Mouse (Mus musculus) limb, embryonic 12.5 days (tissue): Measurements from ENCODE around the gene Morc3. TPM values are rescaled to one million over a fixed set of nuclear protein-coding genes. Genes with fewer than 3 reads are reported as not detected.
"Not testable (repeated sequence)": the region's sequence is repeated elsewhere in the genome, so short reads cannot be mapped to it uniquely, and the experiment has no call there.

Experiments
- ATAC-seq: fragments of 200-750 bp; cut with Nextera tagmentation; 2 replicates; pipeline ENCODE4 v1.8.0; 2017; ENCODE audit warnings: low read depth, moderate TSS enrichment; ENCODE audit not compliant: insufficient number of reproducible peaks, insufficient read depth, low FRiP score, low TSS enrichment
- H3K27ac ChIP-seq: fragments of 300-500 bp; sonication (generic); 2 replicates; pipeline ENCODE4 v1.5.1; 2016; ENCODE audit warnings: mild to moderate bottlenecking, moderate library complexity
- H3K27me3 ChIP-seq: fragments of 300-500 bp; sonication (generic); 2 replicates; pipeline ENCODE4 v1.6.1; 2016; ENCODE audit warnings: mild to moderate bottlenecking, moderate library complexity
- H3K36me3 ChIP-seq: fragments of 300-500 bp; sonication (generic); 2 replicates; pipeline ENCODE4 v1.6.1; 2016; ENCODE audit warnings: mild to moderate bottlenecking, moderate library complexity
- H3K4me1 ChIP-seq: fragments of 300-500 bp; sonication (generic); replicated peaks from 2 replicates; pipeline ENCODE4 v1.6.1; 2016
- H3K4me2 ChIP-seq: fragments of 300-500 bp; sonication (generic); 2 replicates; pipeline ENCODE4 v1.6.1; 2016; ENCODE audit warnings: mild to moderate bottlenecking, moderate library complexity
- H3K4me3 ChIP-seq: fragments of 300-500 bp; sonication (generic); replicated peaks from 2 replicates; pipeline ENCODE4 v1.5.1; 2016; ENCODE audit warnings: mild to moderate bottlenecking
- H3K9ac ChIP-seq: fragments of 300-500 bp; sonication (generic); replicated peaks from 2 replicates; pipeline ENCODE4 v1.6.1; 2016; ENCODE audit warnings: mild to moderate bottlenecking, moderate library complexity
- H3K9me3 ChIP-seq: fragments of 300-500 bp; sonication (generic); 2 replicates; pipeline ENCODE4 v1.6.1; 2016; ENCODE audit warnings: mild to moderate bottlenecking, moderate library complexity
- WGBS: fragments of 180-500 bp; shearing (Covaris S2); methylation state at CpG from one replicate; pipeline ENCODE4 v1.1.7; 2016; 5-methylcytosine and 5-hydroxymethylcytosine counted together
- polyA plus RNA-seq: library from polyadenylated mRNA; unstranded; fragments of >200 nt; fragmentation: Nextera tagmentation; extraction: Ambion mirVana; gene quantifications from 2 replicates; pipeline ENCODE4 v1.2.1, GENCODE M21; 2016

Morc3 gene
- polyA plus RNA-seq, 1 experiment from 2014 or later: 42.0 TPM

- H3K36me3 ChIP-seq: no peaks in the 10 kb centered on the region
- H3K27ac ChIP-seq: no peak overlapping the region
- H3K4me3 ChIP-seq: no peak overlapping the region
- WGBS: 55% methylated on average over 4 of the region's 4 CpGs
- H3K4me2 ChIP-seq: no peak overlapping the region
- H3K4me1 ChIP-seq: peaks cover 14% of the 10 kb centered on the region; the same call in 1 of the 2 replicates
- peaks cover 6% of the 10 kb centered on the region; the same call in 1 of the 2 replicates for H3K27me3 ChIP-seq
- H3K9ac ChIP-seq: no peak overlapping the region
- peaks cover 23% of the 10 kb centered on the region for H3K9me3 ChIP-seq
- no peak for ATAC-seq
These were observed 12.6 kb upstream of the Morc3 start for GRCm38 (mm10) chr16:93819325-93819696.

GRCm38 (mm10) chr16:93820040-93820439 is 11.9 kb upstream of the Morc3 start:
- WGBS: 88% methylated on average over 1 of the region's 1 CpGs
- H3K9ac ChIP-seq: no peak overlapping the region
- H3K36me3 ChIP-seq: no peaks in the 10 kb centered on the region
- no peak overlapping the region for H3K4me3 ChIP-seq
- peaks cover 6% of the 10 kb centered on the region; the same call in 1 of the 2 replicates for H3K27me3 ChIP-seq
- no peak overlapping the region for H3K4me2 ChIP-seq
- no peak overlapping the region for H3K27ac ChIP-seq
- H3K9me3 ChIP-seq: peaks cover 24% of the 10 kb centered on the region
- ATAC-seq: no peak
- peaks cover 14% of the 10 kb centered on the region; the same call in 1 of the 2 replicates for H3K4me1 ChIP-seq

GRCm38 (mm10) chr16:93821706-93822105 is 10.2 kb upstream of the Morc3 start:
- Histone ChIP-seq H3K9ac (no peak overlapping the region), H3K4me2 (no peak overlapping the region), H3K36me3 (no peaks in the 10 kb centered on the region), H3K4me1 (peaks cover 10% of the 10 kb centered on the region; the same call in 1 of the 2 replicates), H3K27me3 (peaks cover 8% of the 10 kb centered on the region), H3K9me3 (peaks cover 24% of the 10 kb centered on the region), H3K27ac (no peak overlapping the region), H3K4me3 (no peak overlapping the region)
- no peak for ATAC-seq
- WGBS: 92% methylated on average over 3 of the region's 3 CpGs

- not testable (repeated sequence) for H3K9ac ChIP-seq, H3K4me2 ChIP-seq, H3K27ac ChIP-seq, H3K27me3 ChIP-seq, ATAC-seq, H3K36me3 ChIP-seq, H3K4me3 ChIP-seq
- Histone ChIP-seq H3K9me3 (peaks cover 24% of the 10 kb centered on the region), H3K4me1 (peaks cover 10% of the 10 kb centered on the region; the same call in 1 of the 2 replicates)
- 85% methylated on average over 5 of the region's 8 CpGs for WGBS
These were observed 9.3 kb upstream of the Morc3 start for GRCm38 (mm10) chr16:93822433-93823225.

GRCm38 (mm10) chr16:93824799-93825198 is 7.1 kb upstream of the Morc3 start:
- Histone ChIP-seq H3K9me3 (peaks cover 30% of the 10 kb centered on the region), H3K9ac (no peak overlapping the region), H3K4me3 (no peak overlapping the region), H3K4me1 (no peaks in the 10 kb centered on the region), H3K27me3 (peaks cover 2% of the 10 kb centered on the region; the same call in 1 of the 2 replicates), H3K27ac (no peak overlapping the region), H3K4me2 (no peak overlapping the region), H3K36me3 (no peaks in the 10 kb centered on the region)
- WGBS: 86% methylated on average over 4 of the region's 4 CpGs
- no peak for ATAC-seq

GRCm38 (mm10) chr16:93825463-93825862 is 6.5 kb upstream of the Morc3 start:
- Histone ChIP-seq H3K4me1 (no peaks in the 10 kb centered on the region), H3K27ac (no peak overlapping the region), H3K36me3 (no peaks in the 10 kb centered on the region), H3K9ac (no peak overlapping the region), H3K9me3 (peaks cover 30% of the 10 kb centered on the region), H3K4me2 (no peak overlapping the region), H3K4me3 (no peak overlapping the region), H3K27me3 (peaks cover 2% of the 10 kb centered on the region; the same call in 1 of the 2 replicates)
- whole genome bisulfite sequencing: 90% methylated on average over 4 of the region's 4 CpGs
- no peak for ATAC-seq

GRCm38 (mm10) chr16:93826054-93826453 is 5.9 kb upstream of the Morc3 start:
- H3K27ac ChIP-seq: no peak overlapping the region
- peaks cover 30% of the 10 kb centered on the region for H3K9me3 ChIP-seq
- H3K27me3 ChIP-seq: peaks cover 2% of the 10 kb centered on the region; the same call in 1 of the 2 replicates
- no peak overlapping the region for H3K9ac ChIP-seq
- WGBS: 63% methylated on average over 11 of the region's 11 CpGs
- H3K4me3 ChIP-seq: no peak overlapping the region
- ATAC-seq: no peak
- no peaks in the 10 kb centered on the region for H3K4me1 ChIP-seq
- H3K4me2 ChIP-seq: no peak overlapping the region
- no peaks in the 10 kb centered on the region for H3K36me3 ChIP-seq

- H3K36me3 ChIP-seq, H3K4me2 ChIP-seq, H3K27me3 ChIP-seq, H3K4me1 ChIP-seq, ATAC-seq, H3K4me3 ChIP-seq, H3K27ac ChIP-seq, H3K9ac ChIP-seq: not testable (repeated sequence)
- WGBS: 58% methylated on average over 5 of the region's 5 CpGs
- H3K9me3 ChIP-seq: peaks cover 28% of the 10 kb centered on the region
These were observed 5.4 kb upstream of the Morc3 start for GRCm38 (mm10) chr16:93826478-93826877.

GRCm38 (mm10) chr16:93826909-93827308 is 5.0 kb upstream of the Morc3 start:
- Histone ChIP-seq H3K4me3 (no peak overlapping the region), H3K27me3 (peaks cover 2% of the 10 kb centered on the region; the same call in 1 of the 2 replicates), H3K9ac (no peak overlapping the region), H3K4me2 (no peak overlapping the region), H3K36me3 (no peaks in the 10 kb centered on the region), H3K4me1 (no peaks in the 10 kb centered on the region), H3K27ac (no peak overlapping the region), H3K9me3 (peaks cover 24% of the 10 kb centered on the region)
- no peak for ATAC-seq
- 89% methylated on average over 6 of the region's 6 CpGs for WGBS

- ATAC-seq: no peak
- 0 out of 2 replicates have a peak, but pooled peaks cover 1% of the 10 kb centered on the region for H3K36me3 ChIP-seq
- peaks cover 7% of the 10 kb centered on the region; the same call in 1 of the 2 replicates for H3K9me3 ChIP-seq
- peaks cover 2% of the 10 kb centered on the region; the same call in 1 of the 2 replicates for H3K27me3 ChIP-seq
- H3K27ac ChIP-seq: no peak overlapping the region
- 93% methylated on average over 15 of the region's 15 CpGs for WGBS
- no peak overlapping the region for H3K4me2 ChIP-seq
- no peak overlapping the region for H3K4me3 ChIP-seq
- peaks cover 15% of the 10 kb centered on the region for H3K4me1 ChIP-seq
- no peak overlapping the region for H3K9ac ChIP-seq
These were observed 2.4 kb upstream of the Morc3 start for GRCm38 (mm10) chr16:93829526-93829925.

GRCm38 (mm10) chr16:93830071-93830470 is 1.9 kb upstream of the Morc3 start:
- H3K27ac ChIP-seq: no peak overlapping the region
- WGBS: 85% methylated on average over 9 of the region's 9 CpGs

More at GRCm38 (mm10) chr16:93830071-93830470, 1.9 kb upstream of the Morc3 start:
- Histone ChIP-seq H3K27me3 (peaks cover 2% of the 10 kb centered on the region; the same call in 1 of the 2 replicates), H3K4me2 (no peak overlapping the region), H3K4me3 (no peak overlapping the region), H3K4me1 (peaks cover 18% of the 10 kb centered on the region), H3K36me3 (0 out of 2 replicates have a peak, but pooled peaks cover 4% of the 10 kb centered on the region), H3K9me3 (peaks cover 7% of the 10 kb centered on the region; the same call in 1 of the 2 replicates), H3K9ac (no peak overlapping the region)
- ATAC-seq: no peak
